Mouse (Mus musculus): ENCODE data around the gene Fat3.

DNA sequence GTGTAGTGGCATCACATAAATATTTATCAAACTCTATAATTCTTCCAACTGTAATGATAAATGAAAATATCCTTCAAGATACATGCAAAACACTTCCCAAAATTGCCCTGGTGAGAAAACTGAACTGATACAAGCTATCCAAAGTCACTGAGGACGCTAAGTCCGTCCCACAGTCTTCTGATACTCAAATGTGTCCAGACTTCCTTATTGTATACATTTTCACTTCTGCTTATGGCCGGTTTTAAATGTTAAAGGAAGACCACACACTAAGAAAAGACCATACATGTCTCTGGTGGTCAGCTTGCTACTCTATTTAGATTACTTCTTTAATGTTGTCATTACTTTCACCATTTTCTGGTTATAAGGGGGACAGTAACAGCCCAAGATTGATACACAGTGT is 137.4 kb downstream of the Fat3 start:
- TF ChIP-seq CTCF (IDR thresholded peaks at IDR 0.05; ENCODE audit: low read depth) (no peak), EP300 (optimal IDR thresholded peaks at IDR 0.05) (no peak)
